Mouse (Mus musculus) E14TG2a.4 (cell line): ENCODE data around the gene Vamp5.

Source experiments
- H3K27me3 ChIP-seq: 2 replicates; pipeline ENCODE4 v1.6.1; 2014; ENCODE audit warnings: low read length, control low read depth; ENCODE audit not compliant: insufficient read depth
- H3K36me3 ChIP-seq: 2 replicates; pipeline ENCODE4 v1.6.1; 2014; ENCODE audit warnings: low read length, control low read depth; ENCODE audit not compliant: insufficient read depth
- H3K4me1 ChIP-seq: replicated peaks from 2 replicates; pipeline ENCODE4 v1.6.1; 2014; ENCODE audit warnings: low read depth, low read length, control low read depth
- H3K4me3 ChIP-seq: replicated peaks from 2 replicates; pipeline ENCODE4 v1.5.1; 2014; ENCODE audit warnings: mild to moderate bottlenecking, low read length
- H3K9me3 ChIP-seq: 2 replicates; pipeline ENCODE4 v1.6.1; 2014; ENCODE audit warnings: low read length, control low read depth
- CTCF ChIP-seq: conservative IDR thresholded peaks from 2 replicates; pipeline ENCODE4 v1.5.1; 2014; ENCODE audit warnings: low read length
- NANOG ChIP-seq: IDR thresholded peaks from 2 replicates; pipeline ENCODE4 v1.6.1; 2014; ENCODE audit warnings: borderline replicate concordance, low read length, mixed read lengths
- POU5F1 ChIP-seq: IDR thresholded peaks from 2 replicates; pipeline ENCODE4 v1.6.1; 2014; ENCODE audit warnings: low read length, borderline replicate concordance

Gene Vamp5

DNA sequence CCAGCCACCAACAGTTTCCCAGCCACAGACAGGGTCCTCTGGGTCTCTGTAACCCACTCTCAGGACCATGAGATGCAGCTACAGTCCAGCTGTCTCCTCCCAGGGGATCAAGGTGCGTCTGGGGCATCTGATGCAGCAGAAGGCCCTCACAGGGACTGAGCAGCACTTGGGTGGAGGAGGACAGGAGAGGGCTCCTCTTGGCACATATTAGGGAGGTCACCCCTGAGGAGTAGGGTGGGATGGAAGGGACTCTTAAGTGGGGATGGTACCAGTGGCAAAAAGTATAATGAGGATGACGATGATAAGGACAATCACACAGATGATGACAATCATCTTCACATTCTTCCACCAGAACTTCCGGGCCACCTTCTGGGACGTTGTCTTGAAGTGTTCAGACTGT, 5.0 kb upstream of the Vamp5 start:
- Histone ChIP-seq H3K4me3 (no peak overlapping the region), H3K4me1 (peaks cover 13% of the 10 kb centered on the region), H3K9me3 (no peaks in the 10 kb centered on the region), H3K36me3 (no peaks in the 10 kb centered on the region), H3K27me3 (peaks cover 52% of the 10 kb centered on the region)
- TF ChIP-seq CTCF (no peak), NANOG (no peak), POU5F1 (no peak)

GRCm38 (mm10) chr6:72383952-72384351, 3.7 kb upstream of the Vamp5 start:
- Histone ChIP-seq H3K4me1 (peaks cover 9% of the 10 kb centered on the region; the same call in 1 of the 2 replicates), H3K27me3 (peaks cover 58% of the 10 kb centered on the region), H3K9me3 (no peaks in the 10 kb centered on the region), H3K4me3 (no peak overlapping the region), H3K36me3 (no peaks in the 10 kb centered on the region)
- TF ChIP-seq POU5F1 (no peak), NANOG (no peak), CTCF (no peak)

DNA sequence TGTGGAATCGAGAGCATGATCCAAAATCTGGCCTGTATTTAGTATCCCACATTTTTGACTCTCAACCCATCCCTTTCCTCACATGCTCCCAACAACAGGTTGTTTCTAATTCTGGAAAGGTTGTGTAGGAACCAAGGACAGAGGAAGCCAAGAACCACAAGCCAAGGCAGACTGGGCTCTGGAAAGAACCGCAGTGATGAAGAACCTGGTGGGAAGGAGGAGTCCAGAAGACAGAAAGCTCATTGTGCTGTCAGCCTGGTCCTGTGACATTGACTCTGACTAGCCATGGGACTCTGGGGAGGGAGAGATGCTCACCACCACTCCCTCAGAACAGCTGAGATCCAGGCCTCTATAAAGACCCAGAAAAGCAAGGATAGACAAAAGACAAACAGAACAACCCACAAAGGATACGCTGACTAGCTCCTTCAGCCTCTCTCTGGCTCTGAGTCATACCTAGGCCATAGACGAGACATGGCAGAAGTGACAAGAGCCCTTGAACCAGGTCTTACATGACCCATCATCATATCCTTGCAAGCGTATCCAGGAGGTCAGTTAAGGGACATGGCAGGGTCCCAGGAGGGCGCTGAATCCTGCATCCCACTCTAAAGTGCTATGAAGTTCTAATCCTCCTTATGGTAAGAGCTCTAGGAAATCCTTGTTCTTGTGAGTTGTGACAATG, 3.0 kb upstream of the Vamp5 start:
- TF ChIP-seq NANOG (no peak), CTCF (no peak), POU5F1 (no peak)
- Histone ChIP-seq H3K4me3 (no peak overlapping the region), H3K4me1 (peaks cover 9% of the 10 kb centered on the region; the same call in 1 of the 2 replicates), H3K36me3 (no peaks in the 10 kb centered on the region), H3K27me3 (peaks cover 58% of the 10 kb centered on the region), H3K9me3 (no peaks in the 10 kb centered on the region)

- Histone ChIP-seq H3K4me3 (no peak overlapping the region), H3K27me3 (peaks cover 56% of the 10 kb centered on the region), H3K36me3 (no peaks in the 10 kb centered on the region), H3K9me3 (no peaks in the 10 kb centered on the region), H3K4me1 (peaks cover 9% of the 10 kb centered on the region; the same call in 1 of the 2 replicates)
- TF ChIP-seq NANOG (no peak), POU5F1 (no peak), CTCF (no peak)
Measured at GRCm38 (mm10) chr6:72382494-72382893, 2.2 kb upstream of the Vamp5 start.

DNA sequence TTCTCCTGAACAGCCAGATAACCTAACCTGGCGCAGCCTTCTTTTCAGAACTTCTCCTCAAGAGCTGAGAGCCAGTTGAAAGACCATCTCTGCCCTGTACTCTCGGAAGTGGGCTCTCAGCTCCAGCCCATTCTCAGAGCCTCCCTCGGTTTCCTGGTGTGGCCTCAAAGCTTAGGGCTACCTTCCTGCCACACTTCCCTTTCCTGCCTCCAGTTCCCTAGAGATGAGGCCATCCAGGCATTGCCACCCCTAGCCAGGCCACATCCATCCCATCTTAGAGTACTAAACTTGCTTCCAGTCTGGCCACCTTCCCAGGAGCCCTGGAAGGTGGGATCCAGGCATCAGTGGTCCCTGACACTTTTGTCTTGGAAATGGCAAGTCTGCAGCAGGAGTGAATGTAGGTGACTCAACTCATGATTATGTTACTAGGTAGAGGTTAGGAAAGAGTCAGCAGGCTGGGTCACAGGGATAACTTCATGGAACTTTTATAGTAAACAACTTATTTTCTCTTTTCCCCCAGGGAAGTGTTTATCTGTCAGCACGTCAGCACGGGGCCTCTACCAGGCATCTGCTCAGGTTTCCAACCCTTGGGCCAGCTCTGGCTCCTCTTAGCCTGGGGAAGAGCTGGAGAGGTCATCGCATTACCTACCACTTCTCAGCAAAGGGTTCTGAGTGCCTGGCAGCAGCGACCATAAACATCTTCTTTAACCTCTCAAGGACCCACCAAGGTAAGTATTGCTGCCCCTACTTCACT, 714 bp downstream of the Vamp5 start:
- Histone ChIP-seq H3K4me1 (peaks cover 9% of the 10 kb centered on the region; the same call in 1 of the 2 replicates), H3K27me3 (peaks cover 57% of the 10 kb centered on the region), H3K4me3 (peak overlapping the region; percentile 82), H3K36me3 (no peaks in the 10 kb centered on the region), H3K9me3 (no peaks in the 10 kb centered on the region)
- no peak for TF ChIP-seq NANOG
- no peak for TF ChIP-seq CTCF
- TF ChIP-seq POU5F1 = no peak

GRCm38 (mm10) chr6:72378510-72379234, 1.6 kb downstream of the Vamp5 start:
- peaks cover 9% of the 10 kb centered on the region; the same call in 1 of the 2 replicates for H3K4me1 ChIP-seq
- no peak overlapping the region for H3K4me3 ChIP-seq
- H3K9me3 ChIP-seq = no peaks in the 10 kb centered on the region
- no peak for TF ChIP-seq NANOG
- TF ChIP-seq POU5F1 = no peak
- TF ChIP-seq CTCF = no peak; the same call in 1 of the 2 replicates
- peaks cover 57% of the 10 kb centered on the region for H3K27me3 ChIP-seq
- no peaks in the 10 kb centered on the region for H3K36me3 ChIP-seq

DNA sequence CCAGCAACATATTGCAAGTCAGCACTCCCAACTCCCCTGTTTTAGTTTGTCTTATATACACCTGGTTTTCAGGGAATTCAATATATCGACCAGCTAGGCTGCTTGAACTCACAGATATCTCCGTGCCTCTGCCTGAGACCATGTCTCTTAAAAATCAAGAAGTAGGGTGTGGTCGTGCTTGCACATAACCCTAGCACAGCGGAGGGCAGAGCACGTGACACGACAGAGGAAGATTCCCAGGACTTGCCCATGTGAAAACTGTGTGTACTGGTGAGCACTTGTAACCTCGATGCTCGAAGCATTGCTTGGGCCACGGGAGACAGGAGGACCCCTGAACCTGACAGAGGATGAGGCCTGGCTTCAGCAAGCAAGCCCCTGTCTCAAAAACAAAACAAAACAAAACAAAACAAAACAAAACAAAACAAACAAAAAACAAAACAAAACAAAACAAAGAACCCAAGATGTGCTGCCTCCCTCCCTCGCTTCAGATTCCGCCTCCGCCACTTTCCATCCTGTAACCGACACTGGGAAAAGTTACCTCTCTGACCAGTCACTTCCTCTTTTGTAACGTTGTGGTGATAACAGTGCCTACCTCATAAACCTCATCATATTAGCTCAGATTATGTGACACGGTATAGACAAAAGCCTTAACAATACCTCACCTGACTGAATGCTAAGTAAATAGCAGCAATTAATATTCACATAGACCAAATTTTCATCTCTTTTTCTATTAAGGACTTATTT, 5.3 kb downstream of the Vamp5 start:
- H3K4me1 ChIP-seq = peaks cover 19% of the 10 kb centered on the region

More for the DNA sequence above, 5.3 kb downstream of the Vamp5 start:
- H3K9me3 ChIP-seq = no peaks in the 10 kb centered on the region
- H3K36me3 ChIP-seq = no peaks in the 10 kb centered on the region
- no peak overlapping the region for H3K4me3 ChIP-seq
- TF ChIP-seq NANOG (no peak), CTCF (no peak), POU5F1 (no peak)
- peaks cover 40% of the 10 kb centered on the region for H3K27me3 ChIP-seq
